Mouse (Mus musculus) cerebellum, adult (tissue): ENCODE results near the gene Lonp2.

ENCODE experiments used
- ATAC-seq: cut with Nextera tagmentation; 2 replicates; pipeline ENCODE4 v1.9.2; 2017; ENCODE audit warnings: mild to moderate bottlenecking, moderate library complexity, mixed read lengths; ENCODE audit not compliant: insufficient number of reproducible peaks, low FRiP score, low TSS enrichment

Lonp2 gene

DNA sequence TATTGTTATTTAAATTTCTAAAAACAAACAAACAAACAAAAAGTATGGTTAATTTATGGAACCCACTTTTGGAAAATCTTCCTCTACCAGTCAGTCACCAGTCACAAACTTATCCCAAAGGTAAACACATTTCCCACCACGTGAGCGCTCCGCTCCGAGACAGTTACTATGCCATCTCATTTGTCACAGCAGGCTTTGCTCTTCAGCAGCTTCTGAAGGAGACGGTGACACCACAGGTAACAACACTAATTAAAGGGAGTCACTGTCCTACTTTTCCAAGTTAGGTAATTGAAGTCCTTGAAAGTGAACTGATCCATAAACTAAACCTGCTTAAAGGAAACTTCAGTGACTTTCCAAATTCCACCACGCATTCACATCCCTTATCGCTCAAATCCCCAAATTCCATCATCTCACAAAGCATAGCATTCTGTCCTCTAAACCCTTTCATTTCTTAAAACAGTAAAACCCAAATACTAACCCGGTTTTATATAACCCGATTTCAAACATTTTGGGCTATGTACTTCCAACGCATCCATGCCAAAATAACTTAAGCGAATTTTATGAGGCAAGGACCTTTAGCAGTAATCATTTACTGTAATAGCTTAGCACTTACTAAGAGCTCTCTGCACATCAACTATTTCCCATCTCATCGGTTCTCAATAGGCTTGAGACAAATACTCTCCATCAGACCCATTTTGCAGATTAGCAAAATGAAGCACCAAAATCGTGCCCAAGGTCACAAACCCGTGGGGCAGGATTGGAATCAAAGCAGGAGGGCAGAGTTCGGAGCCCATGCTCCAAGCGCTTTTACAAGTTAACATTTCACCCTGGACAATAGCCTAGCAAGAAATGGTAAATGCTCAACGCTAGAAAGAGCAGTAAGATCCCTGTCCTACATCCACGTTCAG, 120.7 kb downstream of the Lonp2 start:
- no peak for ATAC-seq

DNA sequence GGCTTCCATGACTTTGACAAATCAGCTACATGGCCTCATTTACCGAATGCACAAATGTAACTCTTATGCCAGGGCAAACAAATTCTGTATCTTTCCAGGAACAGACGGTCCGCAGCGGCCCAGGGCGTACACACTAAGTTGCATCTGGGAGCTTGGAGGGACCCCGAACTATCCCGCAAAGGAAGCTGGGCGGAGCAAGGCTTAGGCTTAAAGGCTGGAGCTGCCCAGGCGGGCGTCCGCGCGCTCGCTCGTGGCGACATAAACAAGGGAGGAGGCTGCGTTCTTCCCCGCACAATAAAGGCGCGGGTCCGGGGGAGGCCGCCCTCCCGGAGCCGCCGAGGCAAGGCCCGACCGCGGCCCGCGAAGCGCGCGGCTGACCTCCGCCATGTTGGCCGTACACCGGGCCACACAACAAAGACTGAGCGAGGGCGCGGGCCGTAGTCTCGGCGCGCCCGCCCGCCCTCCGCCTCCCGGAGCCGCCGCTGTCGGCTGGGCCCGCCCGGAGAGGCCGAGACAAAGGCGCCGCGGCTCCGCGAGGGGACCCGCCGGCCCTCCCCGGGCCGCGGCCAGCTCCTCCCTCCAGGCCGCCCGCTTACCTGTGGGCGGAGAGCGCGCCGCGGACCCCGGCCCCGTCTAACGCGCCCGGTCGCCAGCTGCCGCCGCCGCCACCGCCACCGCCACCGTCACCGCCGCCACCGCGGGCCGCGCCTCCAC, 121.5 kb downstream of the Lonp2 start, which contains the start of the genes Gm10638 and Siah1a:
Gm10638 (plus strand) TSS at position 479 of the 714 bp plus-strand sequence.
Siah1a (minus strand) TSS at position 714 of the 714 bp plus-strand sequence.
- peak; percentile 52 for ATAC-seq

DNA sequence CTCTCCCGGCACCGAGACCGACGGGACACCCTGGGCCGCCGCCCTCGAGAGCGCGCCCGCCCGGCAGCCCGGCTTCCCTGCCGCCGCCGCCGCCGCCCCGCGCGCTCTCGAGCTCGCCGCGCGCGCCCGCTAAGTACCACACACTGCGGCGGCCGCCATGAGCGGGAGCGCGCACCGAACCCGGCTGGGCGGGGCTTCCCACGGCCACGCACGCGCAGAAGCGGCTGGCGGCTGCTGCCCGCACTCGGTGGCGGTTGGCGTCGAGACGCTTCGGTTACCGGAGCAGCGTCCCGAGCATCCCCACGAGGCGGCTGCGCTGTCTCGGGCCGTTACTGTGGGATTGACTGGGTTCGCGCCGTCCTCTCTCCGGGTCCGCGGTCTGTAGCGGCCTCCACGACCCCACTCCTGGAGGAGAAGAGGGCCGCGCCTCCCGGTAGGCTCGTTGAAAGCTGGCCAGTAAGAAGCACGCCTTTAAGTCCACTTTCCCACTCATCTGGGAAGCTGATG, 122.1 kb downstream of the Lonp2 start:
- ATAC-seq, result peak; percentile 84

DNA sequence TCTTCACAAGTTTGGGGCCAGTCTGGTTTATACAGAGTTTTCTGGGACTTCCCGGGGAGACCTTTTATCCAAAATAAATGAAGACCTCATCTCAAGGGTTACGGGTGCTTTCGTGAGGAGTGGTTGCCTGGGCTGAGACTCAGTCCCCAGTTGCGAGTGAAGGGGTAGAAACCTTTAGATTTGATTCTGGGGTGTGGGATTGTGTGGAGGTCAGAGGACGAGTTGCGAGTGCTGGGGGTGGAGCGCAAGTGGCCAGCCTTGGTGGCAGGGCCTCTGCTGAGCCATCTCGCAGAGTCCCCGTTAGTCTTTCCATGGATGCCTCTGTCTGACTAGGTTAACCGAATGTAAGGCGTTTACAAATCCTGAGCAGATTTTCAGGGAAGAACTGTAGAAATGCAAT, 122.7 kb downstream of the Lonp2 start:
- ATAC-seq, result peak; percentile 10; the same call in 1 of the 2 replicates

DNA sequence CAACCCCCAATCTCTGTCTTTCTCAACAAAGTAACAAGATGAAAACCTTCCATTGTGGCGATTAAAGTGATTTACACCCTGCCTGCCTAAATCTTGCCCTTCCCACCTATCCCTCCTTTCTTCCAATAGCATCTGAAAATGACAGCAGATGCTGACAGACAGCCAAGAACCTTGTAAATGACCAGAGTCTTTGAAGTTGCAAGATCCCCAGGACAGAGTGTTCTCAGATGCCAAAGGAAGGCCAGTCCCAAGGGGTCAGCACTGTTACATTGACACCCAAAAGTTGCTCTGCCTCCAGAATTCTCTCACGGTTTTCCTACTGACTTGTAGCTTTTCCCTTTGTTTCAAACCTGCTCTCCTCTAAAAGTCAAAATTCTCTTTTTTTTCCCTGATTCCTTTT, 126.0 kb downstream of the Lonp2 start:
- ATAC-seq, result no peak

DNA sequence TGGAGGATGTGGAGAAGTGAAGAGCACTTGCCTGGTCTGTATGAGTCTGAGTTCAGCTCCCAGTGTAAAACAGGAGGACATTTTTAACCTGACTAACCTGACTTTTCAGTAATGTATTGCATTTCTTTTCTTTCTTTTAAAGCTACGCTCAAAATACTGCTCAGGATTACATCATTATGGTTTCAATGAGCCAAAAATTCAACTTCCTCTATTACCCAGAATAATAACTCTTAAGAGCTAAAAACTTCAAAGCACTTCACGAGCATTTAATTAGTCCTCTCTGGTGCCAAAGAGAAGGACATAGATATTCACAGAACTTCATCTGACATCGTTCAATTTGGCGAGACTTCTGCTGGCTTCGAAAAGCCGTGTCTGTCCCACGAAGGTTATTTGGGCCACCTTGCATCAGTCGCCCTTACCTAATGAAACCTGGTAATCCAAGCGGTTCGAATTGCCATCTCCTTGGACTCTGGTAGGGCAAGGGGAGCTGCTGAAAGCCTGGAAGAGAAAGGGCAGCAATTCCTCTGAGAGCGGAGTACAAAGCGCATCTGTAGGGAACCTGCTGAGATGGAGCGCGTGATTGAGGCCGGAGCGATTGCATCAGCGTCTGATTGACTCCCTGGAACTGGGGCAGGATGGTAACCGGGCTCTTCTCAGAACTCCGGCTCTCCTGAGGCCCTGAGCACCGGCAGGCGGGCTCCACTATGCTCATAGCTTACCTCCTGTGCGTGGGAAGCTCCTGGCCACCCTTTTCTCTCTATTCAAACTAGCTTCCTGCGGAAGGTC, 133.3 kb downstream of the Lonp2 start:
- ATAC-seq, result no peak

DNA sequence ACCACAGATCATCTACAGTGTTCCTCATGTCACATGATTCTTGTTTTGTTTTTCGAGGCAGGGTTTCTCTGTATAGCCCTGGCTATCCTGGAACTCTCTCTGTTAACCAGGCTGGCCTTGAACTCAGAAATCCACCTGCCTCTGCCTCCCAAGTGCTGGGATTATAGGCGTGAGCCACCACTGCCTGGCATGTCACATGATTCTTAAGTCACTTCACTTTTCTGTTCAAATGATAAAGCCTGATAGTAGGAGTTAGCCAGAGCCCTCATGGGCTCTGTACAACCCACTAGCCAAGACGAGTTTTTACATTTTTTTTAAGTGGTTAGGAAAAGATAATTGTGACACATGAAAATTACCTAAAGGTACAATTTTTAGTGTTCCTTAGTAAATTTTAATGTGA, 134.8 kb downstream of the Lonp2 start:
- no peak for ATAC-seq

DNA sequence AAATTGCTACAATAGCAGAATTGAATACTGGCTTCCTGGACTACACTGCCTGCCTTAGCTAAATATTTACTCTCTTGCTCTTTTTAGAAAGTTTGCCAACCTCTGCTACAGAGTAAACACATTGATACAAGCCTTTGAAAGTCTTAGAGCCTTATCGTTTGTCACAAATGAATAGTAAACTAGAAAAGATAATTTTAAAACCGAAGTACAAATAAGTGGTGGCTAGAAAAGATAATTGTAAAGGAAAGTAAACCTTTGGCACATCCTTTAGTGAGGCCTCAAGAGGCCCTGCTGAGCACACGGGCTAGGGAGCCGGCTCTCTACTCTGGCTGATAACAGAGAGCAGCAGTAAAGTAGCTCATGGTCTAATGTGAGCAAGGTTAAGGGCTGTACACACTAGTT, 135.2 kb downstream of the Lonp2 start:
- ATAC-seq, result no peak

DNA sequence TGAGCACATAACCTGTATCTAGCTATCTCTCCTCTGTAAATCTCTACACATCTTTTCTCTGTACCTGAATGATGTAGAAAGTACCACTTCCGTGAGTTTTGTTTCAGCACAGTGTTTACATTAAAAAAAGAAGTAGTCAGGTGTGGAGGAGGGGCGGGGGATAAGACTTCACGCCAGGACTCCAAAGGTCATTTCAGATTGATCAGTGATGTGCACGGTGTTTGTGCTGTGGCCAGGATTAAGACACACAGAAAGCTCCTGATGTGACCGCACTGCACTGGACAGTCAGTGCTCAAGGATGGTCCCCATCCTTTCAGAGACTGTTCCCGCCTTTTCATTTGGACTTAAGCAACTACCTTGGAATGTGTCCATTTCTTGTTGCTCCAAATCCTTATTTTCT, 136.9 kb downstream of the Lonp2 start:
- no peak for ATAC-seq

DNA sequence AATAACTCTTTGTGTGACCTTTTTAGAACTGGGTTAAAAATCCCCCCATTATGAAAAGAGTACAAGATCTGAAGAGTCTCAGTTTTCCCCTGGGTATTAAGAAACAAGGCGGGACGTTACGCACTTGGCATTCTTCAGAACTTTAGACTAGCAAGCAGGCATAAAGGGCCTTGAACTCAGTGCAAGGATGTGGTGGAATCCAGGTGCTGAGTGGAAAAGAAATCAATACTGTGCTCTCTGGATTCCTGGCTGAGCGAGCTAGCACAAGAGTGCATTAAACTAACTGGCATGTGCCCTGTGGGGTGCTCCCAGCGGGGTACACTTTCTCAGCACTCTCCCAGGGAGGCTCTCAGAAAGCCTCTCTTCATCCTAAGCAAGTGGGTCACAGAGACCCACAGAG, 139.0 kb downstream of the Lonp2 start:
- no peak for ATAC-seq

DNA sequence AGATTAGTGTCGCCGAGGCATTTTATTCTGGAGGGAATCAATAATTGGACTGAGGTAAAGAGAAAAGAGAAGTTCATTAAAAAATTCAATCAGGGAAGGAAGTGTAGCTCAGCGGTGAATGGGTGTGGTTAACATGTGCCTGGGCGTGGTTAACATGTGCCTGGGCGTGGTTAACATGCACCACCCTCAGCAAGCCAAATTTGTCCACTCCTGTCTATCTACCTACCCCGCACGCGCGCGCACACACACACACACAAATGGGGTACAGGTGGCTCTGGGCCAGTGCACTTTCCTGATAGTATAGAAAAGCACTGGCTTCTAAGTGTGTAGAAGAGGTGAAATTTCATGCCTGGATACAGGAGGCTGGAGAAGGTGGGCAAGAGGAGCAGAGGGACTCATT, 141.3 kb downstream of the Lonp2 start:
- no peak for ATAC-seq

DNA sequence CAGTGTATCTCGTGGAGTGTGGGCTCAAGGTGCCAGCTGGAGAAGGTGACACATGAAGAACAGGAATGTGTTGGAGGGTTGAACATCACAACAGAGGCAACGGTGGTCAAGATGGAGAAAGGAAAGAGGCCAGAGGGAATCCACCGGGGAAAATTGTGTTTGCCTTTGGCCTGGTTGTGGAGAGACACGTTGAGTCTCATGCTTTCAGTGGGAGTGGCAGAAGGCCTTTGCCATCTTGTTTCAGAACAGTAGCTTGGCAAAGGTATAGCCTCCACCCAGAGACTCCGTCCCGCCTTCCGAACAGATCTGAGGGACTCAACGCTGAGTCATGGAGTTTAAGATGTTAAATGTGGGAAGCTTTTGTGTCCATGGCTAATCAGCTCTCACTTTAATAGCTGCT, 141.8 kb downstream of the Lonp2 start:
- ATAC-seq, result no peak

DNA sequence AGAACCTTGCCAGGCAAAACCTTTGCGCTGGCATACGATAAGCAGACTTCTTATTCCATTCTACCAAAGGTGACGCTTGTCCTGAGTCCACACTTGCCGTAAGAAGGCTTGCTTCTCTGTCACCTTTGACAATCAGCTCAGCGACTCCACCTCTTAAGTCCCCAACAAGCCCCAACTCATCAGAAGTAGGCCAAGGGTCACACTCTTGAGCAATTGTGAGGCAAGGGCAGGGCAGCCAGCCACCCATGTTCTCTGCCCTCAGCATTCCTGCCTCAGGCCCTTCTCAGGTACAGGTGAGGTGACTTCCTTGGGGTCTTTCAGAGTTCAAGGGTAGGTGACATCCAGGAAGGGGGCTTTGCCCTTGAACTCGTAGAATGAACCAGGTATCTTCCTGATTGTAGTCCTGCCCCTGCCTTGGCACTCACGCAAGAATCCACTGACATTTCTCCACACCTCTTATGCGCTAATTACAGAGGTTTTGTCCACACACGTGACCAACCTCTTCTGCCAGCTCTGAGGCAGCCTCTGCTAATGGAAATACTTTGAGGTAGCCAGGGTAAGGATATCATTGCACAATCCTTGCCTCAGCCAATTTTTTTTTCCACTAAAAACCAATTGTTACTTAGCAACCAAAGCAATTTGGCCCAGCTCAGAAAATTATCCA, 142.8 kb downstream of the Lonp2 start:
- no peak for ATAC-seq

DNA sequence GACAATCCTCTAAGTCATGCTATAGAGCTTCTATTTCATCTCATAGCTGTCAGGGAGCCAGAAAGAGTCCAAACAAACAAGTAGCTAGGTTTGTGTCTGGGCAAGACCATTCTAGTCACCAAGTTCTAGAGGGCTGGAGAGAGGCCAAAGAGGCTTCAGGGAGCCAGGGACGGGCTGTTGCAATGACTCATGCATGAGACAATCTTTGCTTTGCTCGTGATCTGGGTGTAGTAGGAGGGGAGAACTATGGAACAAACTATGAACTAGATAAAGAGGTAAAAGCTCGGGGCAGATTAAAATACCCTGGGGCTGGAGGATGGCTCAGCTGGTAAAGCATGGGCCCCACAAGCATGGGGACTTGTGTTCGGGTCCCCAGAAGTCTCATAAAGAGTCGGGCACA, 144.7 kb downstream of the Lonp2 start:
- no peak for ATAC-seq

DNA sequence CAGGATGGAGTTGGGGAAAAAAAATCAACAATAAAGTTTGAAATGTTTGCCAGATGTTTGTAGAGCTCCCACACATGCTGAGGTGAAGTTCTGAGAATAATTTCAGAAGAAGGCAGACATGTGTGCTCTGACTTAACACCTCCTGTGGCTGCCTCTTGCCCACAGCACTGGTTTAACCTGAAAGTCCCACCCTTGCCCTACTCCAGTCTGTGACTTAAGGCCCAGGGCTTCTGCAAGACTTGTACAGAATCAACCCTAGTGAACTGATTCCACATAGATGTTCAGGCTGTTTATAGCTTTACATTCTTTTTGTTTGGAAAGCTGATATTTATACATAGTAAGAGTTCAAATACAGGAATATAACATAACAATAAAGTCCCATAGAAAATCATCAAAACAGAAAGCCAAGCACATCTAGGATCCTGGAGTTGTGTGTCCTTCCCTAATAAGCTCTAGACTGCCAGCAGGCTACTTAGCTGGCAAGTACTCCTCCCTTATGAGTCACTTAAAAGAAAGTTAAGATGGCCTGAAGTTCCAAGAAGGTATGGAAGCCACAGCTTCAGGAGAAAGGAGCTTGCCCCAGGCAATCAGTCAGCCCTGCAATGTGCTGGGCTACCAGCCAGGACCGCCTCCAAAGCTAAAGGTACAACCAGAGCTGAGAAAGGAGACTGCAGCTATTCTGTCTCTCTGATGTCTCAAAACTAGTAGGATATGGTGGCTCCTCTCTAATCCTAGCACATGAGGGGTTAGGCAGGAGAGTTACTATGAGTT, 146.3 kb downstream of the Lonp2 start:
- ATAC-seq, result no peak
